Mouse (Mus musculus) T-helper 1 cell (primary cell): ENCODE measurements around the gene Bzw2.

Source experiments
- in situ Hi-C: fragments of 300-600 bp; cut with MboI, MseI; formaldehyde crosslinking; loops from one replicate; pipeline ENCODE4 v1.15.1; 2025; ENCODE audit warnings: high pct_unique_total_duplicates

The Bzw2 gene

DNA sequence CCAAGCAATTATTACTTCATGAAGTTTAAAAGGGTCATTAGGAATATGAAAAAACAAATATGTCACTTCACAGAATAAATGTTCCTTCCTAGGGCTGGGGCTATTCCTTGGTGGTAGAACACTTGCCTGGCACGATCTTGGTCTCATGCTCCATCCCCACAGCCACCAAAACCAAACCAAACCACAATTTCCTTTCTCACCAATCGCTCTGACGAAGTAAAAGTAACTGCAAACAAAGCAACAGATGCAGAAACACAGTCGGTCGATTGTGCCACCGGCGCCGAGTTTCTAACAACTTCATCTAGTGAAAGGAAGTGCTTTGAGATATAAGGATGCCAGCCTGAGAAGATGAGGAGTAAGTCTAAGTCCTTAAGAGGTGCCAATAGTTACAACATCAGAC, 21.6 kb downstream of the Bzw2 start:
- in situ Hi-C loops = no loop called here

DNA sequence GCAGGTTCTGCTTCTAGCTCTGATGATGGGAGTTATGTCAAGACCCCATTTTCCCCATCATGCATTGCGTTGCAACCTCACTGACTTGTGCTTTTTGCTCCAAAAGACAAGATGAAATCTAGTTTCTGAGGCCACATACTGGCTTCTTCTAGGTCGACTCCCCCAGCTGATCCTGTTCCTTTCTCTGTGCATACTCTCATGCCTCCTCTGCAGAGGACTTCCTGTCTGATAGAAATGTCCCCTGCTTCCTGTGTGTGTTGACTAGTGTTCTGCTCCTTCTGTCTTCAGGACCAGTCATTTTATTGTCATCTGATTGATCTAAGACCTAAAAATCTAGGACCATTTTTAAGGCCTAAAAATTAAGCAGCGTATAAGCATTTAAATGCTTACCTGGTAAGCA, 22.5 kb downstream of the Bzw2 start:
- in situ Hi-C loops = no loop called here

- in situ Hi-C loops = no loop called here
Observed at GRCm38 (mm10) chr12:36134111-36134510, 23.8 kb downstream of the Bzw2 start.

- in situ Hi-C loops = no loop called here
Observed at GRCm38 (mm10) chr12:36133547-36133946, 24.3 kb downstream of the Bzw2 start.

DNA sequence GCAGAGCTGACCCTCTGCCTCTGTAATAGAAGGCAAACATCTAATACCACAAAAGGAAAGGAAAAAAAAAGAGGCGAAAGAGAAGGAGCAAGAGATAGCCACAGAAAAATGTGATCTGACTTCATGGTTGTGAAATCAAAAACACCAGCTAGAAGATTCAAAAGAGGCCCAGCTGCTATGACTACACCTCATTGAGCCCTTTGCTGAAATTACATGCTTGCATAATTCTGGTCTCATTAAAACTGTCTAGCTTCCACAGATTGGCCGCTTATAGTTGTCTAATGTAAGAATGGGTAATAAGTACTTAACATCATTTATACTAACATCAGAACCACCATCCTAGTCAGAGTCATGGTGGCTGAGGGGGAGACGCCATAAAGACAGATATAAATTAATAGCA, 25.2 kb downstream of the Bzw2 start:
- in situ Hi-C loops = no loop called here

- in situ Hi-C loops = no loop called here
Observed at GRCm38 (mm10) chr12:36132254-36132653, 25.6 kb downstream of the Bzw2 start.

DNA sequence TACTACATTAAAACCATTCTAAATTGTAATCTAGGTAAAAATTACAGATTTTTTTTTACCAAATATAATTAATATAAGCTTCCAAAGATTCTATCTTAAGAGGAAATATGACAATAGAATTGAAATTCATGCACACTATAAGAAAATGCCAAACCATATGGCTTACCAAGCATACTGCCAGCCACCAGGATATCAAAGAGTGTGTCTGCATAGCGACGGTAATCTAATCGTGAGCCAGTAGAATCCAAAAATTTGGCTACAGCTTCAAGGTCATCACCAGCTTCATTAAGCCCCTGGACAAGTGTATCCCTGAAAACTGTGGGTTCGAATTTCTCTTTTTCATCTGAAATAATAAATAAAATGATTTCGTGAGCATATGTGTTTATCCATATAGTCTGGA, 28.1 kb downstream of the Bzw2 start:
- in situ Hi-C loops = no loop called here

- in situ Hi-C loops = no loop called here
Observed at GRCm38 (mm10) chr12:36126049-36126448, 31.8 kb downstream of the Bzw2 start.

- in situ Hi-C loops = no loop called here
Observed at GRCm38 (mm10) chr12:36119244-36119643, 38.6 kb downstream of the Bzw2 start.

DNA sequence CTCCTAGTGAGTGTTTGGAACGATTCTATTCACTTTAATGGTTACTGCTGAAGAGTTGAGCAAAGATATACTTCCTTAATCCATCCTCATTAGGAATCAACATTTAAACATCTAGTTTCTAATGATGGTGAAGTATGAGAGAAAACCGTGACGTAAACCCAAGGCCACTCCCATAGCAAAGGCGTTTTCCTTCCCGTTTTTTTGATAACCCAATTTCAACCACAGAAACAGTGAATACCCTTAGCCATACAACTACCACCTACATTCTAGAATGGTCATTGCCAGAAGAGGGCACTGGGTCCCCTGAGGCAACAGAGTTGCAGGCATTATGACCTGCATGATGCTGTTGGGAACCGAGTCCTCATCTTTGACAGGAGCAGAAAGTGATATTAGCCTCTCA, 40.7 kb downstream of the Bzw2 start:
- in situ Hi-C loops = no loop called here

DNA sequence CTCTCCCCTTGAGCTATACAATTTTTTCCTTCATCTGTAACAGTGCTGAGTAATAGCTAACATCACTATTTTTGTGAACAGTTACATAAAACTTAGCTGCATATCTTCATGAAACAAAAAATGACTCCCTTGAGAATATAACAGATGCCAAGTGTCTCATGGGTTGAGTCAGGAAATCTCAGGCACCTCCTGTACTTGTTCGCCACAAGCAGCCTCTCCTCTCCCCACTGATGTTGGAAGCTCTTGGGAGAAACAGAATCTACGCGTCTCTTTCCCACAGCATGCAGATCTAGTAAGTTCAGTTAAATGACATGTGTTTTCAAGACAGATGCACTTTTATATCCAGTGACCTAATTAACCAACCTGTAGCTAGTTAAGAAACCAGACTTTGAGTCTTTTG, 45.8 kb downstream of the Bzw2 start:
- in situ Hi-C loops = no loop called here

GRCm38 (mm10) chr12:36111110-36111509, 46.8 kb downstream of the Bzw2 start:
- in situ Hi-C loops = no loop called here

DNA sequence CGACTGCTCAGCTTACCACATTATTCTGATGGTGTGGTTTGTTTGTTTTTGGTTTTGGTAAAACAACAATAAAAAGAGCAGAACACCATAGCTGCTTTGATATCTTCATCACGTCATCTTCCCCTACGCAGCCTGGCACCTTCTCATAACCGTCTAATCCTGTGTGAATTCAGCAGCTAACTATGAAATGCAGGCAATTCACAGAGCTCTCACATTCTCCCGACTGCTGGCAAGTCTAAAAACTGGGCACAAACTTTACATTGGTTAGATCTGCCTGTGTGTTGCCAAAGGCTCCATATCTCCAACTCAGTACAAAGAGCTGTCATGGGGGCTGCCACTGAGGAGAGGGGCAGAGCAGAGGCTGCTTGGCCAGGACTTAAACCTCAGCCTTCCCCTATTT, 47.4 kb downstream of the Bzw2 start:
- in situ Hi-C loops = no loop called here

DNA sequence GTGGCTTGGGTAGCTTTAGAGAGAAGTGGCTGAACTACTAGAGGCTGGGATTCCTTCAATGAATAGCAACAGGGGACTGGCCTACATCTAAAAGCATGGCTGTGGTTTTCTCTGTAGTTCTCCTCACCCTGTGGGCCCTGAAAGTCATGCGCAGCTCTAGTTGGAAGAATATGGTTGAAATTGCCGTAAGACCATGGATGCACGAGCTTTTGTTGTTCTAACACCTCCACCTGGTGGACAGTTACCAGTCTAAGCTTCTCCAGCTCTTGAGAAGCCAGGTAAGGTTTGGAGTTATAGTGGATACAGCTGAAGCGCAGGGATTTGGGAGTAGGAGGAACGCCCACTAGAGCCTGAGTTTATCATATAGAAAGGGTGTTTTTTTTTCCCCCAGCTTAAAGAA, 49.4 kb downstream of the Bzw2 start:
- in situ Hi-C loops = no loop called here

GRCm38 (mm10) chr12:36103592-36103910, 54.3 kb downstream of the Bzw2 start:
- in situ Hi-C loops = no loop called here

DNA sequence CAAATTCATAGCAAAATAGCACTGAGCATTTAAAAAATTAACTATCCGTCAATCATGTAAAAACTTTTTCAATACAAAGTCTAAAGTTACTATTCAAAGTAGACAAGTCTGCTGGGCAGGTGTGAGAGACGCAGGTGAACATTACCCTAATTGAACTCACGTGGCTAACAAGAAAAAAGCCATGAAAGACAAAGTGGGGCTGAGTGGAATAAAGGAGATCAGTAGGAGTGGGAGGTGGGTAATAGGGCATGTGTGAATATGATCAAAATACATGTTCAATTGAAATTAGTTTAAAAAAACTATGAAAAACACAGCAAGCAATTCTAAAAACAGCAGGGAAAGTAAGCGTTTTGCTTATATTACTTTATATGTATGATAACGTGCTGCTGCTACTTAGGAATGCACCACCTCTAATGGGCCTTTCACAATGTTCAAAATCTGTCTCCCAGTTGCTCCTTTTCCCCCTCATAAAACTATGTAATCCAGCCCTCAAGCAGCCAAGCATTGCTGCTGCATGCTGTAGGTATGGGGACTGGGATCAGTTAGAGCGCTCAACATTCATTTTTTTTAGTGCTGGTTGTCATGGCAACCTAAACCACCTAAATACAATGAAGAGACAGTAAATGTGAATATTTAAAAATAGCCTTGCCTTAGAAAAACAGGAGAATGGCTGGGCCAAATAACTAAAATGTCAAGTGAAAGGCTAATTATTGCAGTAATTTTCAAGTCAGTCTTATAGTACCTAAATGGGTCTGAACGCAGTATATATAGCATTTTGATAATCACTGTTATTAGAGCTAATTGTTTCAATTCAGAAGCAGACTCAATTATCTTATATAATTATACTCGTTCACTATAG, 54.9 kb downstream of the Bzw2 start:
- in situ Hi-C loops = no loop called here

DNA sequence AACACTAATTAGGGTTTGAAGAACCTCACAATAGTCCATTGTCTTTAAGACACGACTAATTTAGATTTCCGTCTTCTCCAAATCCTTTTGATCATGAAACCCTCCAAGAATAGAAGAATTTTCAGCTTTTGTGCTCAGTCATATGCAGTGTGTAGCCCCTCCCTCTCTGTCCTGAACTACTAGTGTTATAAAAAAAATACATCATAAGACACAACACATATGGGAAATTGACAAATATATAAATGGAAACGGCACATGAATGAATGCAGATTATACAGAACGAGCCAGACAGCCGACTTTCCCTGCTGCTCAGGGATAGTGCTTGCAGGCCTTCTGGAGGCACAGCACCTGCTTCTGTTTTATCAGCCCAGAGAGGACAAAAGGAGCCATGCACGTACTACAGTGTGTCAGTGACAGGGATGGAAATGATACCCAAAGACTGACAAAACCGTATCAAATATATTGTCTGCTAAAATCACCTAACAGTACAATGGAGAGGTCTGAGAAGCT, 62.5 kb downstream of the Bzw2 start:
- in situ Hi-C loops = no loop called here

DNA sequence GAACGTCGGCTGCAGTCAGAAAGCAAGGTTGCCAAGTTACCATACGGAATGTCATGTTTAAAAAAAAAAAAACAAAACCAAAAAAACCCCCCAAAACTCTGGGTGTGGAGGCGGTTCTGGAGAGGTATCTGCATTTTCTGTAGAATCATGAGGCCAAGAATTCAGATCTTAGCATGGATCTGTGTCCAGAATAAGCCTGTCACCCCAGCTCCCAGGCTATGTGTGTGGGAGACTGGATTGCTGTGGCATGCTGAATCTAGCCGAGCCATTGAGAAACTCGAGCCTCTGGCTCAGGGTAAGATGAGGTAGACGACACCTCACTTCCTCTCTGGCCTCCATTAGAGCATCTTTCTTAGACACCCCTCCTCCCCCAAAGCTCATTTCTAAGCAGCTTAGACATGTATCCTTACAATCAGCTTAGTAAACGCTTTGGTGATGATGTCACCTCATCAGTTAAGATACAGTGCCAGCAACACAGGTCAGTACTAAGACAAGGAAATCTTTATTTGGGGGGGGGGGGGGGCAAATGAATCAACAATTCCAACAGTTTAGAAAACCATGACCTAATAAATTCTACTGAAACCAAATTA, 64.7 kb downstream of the Bzw2 start:
- in situ Hi-C loops = no loop called here

DNA sequence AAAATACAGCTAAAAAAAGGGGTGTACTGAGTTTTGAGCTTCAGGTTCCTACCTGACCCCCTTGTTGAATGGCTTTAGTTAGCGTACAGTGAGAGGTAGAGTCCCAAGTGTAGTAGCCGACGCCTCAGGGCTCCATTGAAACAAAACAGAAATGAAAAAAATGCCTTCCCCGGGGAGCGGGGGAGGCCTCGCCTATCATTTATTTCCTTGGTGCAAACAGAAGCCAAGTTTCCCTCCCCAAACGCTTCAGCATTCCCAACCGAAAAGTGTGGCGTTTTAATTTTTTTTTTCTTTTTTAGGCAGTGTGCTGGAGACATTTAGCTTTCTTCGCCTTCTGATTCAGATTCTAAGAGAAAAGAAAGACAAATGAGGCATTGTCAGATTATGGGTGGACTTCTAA, 65.9 kb downstream of the Bzw2 start:
- in situ Hi-C loops = no loop called here

- in situ Hi-C loops = no loop called here
Observed at GRCm38 (mm10) chr12:36089221-36089620, 68.7 kb downstream of the Bzw2 start.

GRCm38 (mm10) chr12:36088804-36089203, 69.1 kb downstream of the Bzw2 start:
- in situ Hi-C loops = no loop called here

GRCm38 (mm10) chr12:36085380-36085779, 72.5 kb downstream of the Bzw2 start:
- in situ Hi-C loops = no loop called here

DNA sequence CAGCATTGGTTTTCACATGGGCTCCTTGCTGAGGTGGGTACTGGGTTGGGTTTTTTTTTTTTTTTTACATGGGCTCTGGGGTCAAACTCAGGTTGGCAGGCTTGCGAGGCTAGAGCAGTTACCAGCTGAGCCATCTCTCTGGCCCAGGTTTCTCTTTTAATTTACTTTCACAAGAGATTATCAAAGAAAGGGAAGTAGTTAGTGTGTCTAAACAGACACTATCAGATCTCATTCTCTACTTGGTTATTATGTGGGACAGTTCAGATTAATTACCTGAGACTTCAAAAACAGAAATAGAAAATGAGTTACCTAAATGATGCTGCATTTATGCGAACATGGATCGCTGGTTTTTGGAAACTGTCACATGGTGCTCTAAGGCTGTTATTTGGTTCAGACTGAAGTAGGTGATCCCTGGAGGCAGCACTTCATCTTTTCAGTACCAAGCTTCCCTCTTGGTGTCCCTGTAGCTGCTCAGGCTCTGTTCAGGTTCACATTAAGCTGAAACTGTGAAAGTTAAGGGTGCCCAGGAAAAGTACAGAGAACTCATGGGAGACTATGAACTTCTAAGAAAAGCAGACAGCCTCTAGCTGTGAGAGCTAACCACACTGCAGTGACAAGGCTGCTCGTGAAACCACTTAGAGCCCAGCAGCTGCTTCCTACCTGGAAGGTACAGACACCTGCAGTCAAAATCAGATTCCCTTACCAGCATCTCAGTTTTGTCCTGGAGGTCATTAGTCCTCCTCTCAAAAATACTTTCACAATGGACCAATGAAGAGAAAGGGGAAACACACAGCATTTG, 79.6 kb downstream of the Bzw2 start:
- in situ Hi-C loops = no loop called here
